Mouse (Mus musculus) A20 (cell line): Measurements from ENCODE around the gene Ctsw.
"Not testable (repeated sequence)": the region's sequence is repeated elsewhere in the genome, so short reads cannot be mapped to it uniquely, and the experiment has no call there.

Source experiments
- DNase-seq: peaks from one replicate; pipeline ENCODE4 v3.0.0-alpha.2; 2011; ENCODE audit warnings: low read depth, low spot score

Gene Ctsw

DNA sequence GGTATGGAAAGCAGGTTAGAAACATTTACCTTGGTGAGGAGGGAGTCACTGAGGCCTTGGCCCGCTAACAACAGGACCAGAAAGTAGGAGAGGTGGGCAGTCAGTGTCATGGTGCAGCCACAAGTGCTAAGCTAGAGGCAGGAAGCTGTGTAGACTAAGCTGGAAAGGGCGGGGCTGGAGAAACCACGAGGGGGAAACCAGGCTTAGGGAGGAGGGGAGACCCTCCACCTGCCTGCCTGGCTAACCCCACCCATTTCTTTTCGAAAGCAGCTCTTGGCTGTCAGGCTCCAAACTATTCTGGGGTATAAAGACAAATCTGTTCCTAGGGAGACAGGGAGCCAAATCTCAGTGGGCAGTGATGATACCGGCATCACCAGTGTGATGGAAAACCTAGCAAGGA, at the start of gene Ctsw:
Gene Ctsw (minus strand): TSS at position 134 of the 400 bp plus-strand sequence.
- DNase-seq = no peak

DNA sequence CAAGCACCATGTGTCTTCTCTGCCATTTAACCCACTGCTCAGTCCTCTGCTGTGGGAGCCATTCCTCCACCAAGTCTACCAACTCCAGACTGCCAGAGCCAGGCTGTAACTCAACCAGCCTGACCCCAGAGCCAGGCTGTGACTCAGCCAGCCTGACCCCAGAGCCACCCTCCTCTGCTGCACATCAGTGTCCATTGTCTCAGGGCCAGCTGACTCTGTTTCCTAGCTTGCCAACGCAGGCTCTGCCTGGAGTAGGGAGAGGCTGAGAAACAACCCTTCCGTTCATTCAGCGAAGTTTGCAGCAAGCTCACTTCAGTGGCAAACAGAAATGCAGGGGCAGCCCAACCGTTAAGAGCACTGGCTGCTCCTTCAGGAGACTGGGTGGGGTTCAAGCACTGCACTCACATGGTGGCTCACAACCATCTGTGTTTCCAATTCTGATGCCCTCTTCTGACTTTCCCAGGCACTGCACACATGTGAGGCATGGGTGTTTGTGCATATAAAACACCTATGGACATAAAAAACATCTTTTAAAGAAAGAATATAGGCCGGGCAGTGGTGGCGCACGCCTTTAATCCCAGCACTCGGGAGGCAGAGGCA, 48.7 kb upstream of the Ctsw start:
- no peak for DNase-seq

DNA sequence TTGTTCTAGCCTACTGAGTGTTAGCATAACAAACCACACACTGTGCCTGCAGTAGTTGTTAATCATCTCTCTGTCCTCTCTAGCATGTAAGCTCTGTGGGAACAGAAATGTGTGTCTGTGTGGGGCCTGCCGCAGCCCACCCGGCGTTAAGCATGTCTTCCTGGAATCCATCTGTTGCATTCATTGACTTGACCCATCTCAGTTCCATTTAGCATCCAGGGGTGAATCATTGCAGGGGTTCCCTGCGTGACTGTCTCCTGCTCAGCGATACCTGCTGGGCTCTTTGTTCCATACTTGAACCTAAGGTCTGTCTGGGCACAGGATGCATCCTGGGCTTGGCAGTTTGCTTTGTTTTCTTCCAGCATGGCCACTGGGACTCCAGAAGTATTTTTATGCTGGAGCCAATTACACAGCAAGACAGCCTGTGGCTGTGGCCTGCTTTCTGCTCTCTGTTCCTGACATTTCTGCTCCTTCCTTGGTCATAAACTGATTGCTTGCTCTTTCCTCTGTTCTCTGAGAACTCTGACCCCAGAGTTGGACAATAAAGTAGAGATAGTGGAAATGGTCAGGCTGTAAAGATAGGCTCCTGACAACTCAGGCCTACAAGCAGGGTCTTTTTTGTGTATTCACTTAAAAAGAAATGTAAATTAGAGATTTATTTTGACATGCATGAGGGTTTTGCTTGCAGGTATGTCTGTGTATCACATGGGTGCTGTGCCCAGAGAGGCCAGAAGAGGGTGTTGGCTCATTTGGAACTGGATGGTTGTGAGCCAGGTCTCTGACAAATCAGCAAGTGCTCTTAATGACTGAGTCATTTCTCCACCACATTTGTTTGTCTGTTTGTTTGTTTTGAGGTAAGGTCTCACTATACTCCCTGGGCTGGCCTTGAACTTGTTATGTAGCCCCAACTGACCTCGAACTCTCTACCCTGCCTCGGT, 47.8 kb upstream of the Ctsw start:
- DNase-seq = peak; percentile 54

DNA sequence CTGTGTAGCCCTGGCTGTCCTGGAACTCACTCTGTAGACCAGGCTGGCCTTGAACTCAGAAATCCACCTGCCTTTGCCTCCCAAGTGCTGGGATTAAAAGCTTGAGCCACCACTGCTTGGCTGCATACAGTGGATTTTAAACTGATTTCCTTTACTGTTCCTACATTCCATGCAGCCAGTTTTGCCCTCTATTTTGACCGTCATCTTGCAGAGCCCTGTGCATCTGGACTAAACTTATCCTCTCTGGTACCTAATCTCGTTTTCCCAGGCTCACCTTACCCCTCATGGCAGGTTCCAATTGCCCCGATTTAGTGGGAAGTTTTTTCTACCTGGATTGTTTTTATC, 44.7 kb upstream of the Ctsw start:
- DNase-seq = no peak

DNA sequence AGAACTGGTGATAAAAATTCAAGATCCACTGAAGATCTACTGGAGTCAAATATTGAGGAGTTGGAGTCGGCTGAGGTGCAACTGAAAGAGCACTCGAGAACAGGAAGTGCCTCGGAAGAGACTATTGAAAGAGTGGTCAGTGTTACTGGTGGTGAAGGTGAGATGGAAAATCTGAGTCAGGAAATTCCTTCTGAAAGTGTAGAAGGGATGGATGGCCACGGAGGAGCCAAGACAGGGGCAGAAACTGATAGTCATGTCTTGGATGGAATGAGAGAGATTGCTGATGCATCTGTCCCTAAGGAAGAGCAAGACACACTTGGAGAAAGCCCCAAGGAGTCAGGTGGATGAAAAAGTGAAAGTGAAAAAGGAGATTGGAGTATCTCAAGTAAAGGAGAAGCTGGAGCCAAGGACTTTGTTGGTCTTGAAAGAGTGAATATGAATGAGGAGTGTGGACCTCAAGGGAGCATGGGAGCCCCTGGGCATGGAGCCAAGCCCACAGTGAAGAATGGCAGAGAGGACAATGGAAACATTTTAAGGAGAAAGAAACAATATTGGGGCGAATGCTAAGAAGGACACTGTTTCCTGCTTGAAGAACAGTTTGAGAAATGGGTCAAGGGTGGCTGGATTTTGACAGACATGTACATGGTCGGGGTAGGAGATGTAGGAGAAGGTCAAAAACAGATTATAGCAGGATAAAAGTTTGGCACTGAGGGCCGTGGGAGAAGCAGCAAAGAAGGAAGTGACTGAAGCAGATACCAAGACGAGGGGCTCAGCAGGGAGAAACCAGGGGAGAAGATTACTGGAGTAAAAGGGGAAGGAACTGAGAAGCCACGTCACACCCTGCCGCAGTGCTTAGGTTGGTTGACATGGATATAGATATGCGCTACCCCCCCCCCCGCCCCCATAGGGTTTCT, 44.0 kb upstream of the Ctsw start:
- DNase-seq = peak; percentile 71

DNA sequence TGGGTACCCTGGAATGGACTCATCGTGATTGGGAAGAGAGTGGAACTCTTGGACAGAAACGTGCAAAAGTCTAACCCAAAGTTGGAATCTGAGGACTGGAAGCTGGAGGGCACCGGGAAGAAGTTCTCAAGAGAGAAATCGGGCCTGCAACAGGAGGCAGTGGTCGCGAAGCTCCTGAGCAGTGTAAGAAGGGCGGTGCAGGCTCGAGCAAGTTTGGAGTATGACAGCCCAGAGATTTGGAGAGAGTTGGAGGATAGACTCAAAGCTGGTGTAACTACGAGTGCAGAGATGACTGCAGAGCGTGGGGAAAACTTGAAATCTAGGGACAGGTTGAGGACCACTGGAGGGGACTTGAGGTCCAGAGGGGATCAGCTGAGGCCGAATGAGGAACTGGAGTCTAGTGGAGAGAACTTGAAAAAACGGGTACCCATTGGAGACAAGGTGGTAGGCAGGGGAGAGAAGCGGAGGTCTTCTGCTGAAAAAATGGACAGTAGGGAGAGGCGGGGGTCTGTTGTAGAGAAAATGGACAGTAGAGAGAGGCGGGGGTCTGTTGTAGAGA, 42.8 kb upstream of the Ctsw start:
- DNase-seq = no peak

DNA sequence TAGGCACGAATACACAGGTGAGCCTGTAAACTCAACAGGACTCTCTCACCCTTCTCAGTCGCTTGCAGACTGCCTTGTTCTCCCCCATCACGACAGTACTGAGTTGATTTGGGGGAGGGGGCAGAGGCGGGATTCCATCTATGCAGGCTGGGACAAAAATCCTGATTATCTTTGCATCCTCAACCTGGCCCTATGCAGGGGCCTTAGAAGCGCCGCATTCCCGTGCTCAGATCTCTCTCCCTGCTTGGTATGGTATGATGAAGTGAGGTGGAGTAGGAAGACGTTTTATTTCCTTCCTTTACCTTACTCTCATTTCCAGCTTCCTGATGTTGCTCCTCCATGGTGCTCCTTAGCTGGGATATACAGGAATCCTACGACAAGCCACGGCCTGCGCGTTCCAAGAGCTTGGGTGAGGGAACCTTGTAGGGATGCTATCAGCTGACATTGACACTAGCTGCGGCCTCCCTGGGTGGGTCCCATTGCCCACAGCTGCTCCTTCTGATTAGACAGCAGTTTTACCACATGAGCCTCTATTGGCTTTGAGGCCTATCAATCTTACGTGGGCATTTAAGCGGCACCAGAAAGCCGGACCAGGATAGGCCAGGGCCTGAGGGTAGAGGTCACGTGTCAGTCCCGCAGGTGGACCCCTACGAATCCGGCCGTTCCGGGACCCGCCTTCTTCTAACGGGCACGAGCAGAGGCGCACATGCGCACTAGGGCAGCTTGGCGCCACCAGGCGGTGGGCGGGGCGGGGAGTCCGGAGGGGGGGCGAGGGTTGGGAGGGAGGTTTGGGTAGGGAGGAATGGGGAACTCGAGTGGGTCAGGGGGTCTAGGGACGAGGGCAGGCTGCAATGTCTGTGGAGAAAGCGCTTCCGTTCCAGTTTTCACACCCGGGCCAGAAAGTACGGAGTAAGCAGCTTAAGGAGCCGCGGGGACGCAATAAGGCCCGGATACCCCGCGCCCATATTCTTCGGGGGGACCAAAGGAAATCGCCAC, 42.0 kb upstream of the Ctsw start, which contains the start of gene Snx32:
Gene Snx32 (minus strand): TSS at position 508 of the 996 bp plus-strand sequence.
- DNase-seq = peak; percentile 99

DNA sequence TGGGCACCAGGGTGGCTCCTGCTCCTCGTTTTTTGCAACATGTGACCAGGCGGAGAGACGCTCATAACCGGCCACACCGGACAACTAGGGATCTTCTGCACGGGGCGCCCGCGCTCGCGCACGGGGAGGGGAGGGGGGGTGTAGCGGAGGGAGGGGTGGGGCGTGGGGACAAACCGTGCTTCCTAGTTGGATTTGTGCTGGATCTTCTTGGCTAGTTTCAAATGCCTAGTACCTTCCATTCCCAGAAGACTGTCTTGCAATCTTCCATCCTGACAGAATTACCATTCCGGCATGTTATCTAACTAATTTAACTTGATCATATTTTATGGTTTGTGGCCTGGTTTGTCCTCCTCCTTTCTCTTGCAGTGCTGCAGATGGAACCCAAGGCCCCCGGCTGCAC, 35.4 kb upstream of the Ctsw start, which contains the start of gene 1700020D05Rik:
Gene 1700020D05Rik (minus strand): TSS at position 101 of the 400 bp plus-strand sequence.
- DNase-seq = no peak

DNA sequence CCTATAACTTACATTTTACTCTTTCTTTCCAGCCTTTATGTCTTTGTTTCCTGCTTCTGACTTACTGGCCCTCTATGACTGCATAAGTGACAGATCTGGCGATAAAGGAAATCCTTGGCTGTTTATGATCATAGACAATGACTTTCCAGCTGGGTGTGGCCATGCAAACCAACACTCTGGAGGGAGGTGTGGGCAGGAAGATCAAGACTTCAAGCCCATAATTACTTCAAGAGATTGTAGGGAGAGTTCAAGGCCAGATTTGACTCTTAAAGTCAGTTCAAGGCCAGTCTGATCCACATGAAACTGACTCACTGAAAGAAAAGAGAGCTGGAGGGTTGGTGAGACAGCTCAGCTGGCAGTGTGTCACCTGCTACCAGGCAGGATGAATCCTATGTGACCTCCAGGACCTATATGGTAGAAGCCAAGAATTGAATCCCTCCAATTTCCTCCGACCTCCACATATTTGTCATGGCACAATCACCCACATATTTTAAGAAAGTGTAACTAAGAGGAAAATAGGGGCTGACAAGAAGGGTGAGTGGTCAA, 32.1 kb upstream of the Ctsw start:
- DNase-seq = no peak

DNA sequence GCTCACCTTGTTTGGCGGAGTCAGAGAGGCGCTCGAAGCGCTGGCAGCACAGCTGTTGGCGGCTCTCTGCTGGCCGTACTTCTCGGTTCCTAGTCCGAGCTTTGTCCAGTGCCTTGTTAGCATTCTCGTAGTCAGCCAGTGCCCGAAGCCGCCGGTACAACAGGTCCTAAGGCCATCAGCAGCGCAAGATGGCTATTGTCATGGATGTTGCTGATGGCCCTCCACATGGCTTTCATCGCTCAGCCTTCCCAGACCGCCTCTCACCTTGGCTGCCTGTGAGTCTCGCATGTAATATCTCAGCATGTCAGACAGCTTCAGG, 27.7 kb upstream of the Ctsw start:
- DNase-seq = no peak

DNA sequence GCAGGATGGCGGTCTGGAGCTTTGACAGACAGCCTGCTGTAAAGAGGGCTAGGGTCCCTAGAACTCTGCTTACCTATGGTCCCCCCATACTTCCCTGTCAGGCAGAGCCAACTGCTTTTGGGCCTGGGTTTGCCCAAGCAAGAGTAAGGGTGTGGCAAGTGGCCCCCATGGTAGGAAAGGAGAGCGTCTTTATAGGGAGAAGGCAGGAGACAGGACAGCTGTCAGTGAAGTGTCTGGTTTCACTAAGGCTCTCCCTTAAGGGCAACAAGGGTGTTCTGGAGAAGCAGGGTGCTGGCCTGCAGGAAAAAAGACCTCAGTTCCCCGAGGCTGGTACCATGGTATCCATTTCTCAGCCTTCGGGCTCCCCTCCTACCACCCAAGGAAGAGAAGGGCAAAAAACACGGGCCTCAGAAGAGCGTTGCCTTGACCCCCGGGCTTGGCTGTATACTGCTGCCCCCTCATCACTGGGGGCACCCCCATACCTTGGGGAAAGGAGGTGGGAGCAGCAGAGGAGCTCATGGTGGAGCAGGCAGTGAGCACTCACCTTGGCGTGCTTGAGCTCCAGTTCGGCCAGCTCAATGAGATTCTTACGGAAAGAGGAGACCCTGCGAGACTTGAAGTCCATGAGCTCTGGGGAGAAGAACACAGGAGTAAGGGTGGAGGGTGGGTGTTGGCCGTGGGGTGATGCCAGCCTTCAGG, 27.2 kb upstream of the Ctsw start:
- DNase-seq = no peak

DNA sequence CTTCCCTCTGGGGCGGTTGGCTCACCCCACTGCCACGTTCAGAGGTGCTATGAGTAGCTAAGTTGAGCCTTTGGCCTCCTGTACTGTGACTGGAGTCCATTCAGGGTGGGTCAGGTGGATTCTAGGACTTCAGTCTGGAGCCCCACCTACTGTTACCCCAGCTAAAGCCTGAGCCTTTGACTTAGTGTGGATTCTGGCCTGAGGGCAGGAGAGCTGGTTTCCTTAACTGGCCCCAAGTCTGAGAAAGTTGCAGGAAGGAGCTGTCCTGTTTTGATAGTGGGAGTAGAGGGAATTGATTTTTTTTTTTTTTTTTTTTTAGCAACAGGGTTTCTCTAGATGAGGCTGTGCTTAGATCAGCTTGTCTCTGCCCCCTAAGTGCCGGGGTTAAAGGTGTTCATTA, 26.0 kb upstream of the Ctsw start:
- DNase-seq = no peak

DNA sequence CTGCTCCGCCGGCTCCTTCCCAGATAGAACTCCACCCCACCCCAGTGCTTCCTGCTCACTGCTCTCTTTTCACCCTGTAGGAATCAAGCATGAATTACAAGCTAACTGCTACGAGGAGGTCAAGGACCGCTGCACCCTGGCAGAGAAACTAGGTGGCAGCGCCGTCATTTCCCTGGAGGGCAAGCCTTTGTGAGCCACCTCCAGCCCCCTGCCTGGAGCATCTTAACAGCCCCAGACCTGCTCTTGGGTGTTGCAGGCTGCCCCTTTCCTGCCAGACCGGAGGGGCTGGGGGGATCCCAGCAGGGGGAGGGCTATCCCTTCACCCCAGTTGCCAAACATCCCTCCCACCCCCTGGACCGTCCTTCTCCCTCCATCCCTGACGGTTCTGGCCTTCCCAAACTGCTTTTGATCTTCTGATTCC, 25.0 kb upstream of the Ctsw start:
- DNase-seq = not testable (repeated sequence)

DNA sequence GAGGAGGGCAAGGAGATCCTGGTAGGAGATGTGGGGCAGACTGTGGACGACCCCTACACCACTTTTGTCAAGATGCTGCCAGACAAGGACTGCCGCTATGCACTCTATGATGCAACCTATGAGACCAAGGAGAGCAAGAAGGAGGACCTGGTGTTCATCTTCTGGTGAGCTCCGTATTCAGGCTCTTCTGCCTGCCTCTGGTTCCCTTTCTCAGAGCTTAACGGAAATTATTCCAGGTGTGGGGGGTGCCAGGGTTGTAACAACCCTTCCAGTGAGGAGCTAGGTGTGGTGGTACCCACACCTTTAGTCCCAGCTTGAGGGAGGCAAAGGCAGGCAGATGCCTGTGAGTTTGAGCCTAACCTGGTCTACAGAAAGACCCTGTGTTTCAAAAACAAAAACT, 24.3 kb upstream of the Ctsw start:
- no peak for DNase-seq

DNA sequence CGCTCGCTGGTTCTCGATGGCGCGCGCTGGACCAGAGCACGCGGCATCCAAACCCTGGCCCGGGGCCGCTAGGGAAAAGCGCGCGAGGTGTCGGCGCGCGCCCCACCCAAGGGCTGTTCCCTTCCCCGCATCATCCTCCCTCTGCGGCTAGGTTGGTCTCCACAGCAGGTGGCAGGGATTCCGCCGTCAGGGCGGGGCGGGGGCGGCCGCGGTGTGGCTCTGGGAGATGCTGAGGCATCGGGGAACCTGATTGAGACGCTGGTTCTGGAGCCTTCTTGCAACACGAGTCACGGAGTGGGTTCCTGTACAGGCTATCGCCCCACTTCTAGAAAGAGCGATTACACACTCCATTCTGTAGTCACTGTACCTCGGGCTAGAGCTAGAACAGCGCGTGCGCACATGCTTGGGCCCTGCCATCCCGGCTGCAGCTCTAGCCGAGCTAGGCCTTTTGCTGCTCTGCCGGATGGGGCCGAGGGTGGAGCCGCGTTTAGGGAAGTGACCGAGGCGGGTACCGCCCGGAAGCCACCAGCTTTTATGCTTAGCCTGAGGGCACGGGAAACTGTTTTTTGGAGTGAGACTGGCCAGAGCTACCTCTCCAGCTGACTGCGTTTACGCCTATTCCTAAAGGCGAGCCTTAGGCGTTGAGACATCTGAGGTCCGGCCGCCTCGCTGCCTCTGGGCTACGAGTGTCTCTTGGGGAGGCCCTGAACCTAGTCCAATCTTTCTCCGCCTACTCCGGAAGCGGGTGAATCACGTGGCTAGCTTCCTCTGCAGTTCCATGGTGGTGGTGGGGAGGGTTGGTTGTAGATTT, 22.8 kb upstream of the Ctsw start:
- peak; percentile 95 for DNase-seq

DNA sequence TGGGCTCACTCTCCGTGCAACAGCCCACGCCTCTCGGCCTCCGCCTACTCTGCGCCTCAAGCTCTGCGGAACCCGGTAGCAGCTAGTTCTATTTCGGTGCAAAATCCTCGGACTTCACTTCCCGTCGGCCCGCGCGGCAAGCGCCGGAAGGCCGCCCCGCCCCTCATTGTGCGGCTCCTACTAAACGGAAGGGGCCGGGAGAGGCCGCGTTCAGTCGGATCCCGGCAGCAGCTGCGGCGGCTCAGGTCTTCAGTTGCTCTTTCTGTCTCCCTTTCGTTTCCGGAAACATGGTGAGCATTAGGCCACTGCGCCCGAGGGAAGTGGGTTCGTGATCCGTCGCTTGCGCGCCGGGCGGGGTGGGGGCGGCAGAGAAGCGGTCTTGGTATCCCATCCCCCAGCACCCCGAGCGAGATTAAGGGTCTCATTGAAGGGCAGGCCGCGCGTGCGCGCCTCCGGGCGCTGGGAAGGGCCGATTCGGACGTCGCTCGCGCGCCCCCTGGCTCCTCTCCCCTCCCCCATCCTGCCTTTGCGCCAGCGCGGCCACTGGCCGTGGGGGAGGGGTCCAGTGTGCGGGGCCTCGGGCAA, 22.1 kb upstream of the Ctsw start, which contains the start of gene Cfl1:
Gene Cfl1 (plus strand): TSS at position 143 of the 585 bp plus-strand sequence.
- peak; percentile 98 for DNase-seq

DNA sequence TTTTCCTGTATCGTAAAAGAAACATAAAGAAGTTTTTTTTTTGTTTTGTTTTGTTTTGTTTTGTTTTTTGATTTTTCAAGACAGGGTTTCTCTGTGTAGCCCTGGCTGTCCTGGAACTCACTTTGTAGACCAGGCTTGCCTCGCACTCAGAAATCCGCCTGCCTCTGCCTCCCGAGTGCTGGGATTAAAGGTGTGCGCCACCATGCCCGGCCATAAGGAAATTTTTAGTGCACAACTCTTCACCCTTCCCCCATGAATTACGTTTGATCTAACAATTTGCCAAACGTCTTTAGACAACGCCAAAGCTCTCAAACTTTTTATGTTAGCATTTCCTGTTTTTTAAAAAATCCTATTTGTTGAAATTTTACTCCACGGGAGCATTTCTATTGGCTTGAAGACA, 21.4 kb upstream of the Ctsw start:
- DNase-seq = not testable (repeated sequence)

DNA sequence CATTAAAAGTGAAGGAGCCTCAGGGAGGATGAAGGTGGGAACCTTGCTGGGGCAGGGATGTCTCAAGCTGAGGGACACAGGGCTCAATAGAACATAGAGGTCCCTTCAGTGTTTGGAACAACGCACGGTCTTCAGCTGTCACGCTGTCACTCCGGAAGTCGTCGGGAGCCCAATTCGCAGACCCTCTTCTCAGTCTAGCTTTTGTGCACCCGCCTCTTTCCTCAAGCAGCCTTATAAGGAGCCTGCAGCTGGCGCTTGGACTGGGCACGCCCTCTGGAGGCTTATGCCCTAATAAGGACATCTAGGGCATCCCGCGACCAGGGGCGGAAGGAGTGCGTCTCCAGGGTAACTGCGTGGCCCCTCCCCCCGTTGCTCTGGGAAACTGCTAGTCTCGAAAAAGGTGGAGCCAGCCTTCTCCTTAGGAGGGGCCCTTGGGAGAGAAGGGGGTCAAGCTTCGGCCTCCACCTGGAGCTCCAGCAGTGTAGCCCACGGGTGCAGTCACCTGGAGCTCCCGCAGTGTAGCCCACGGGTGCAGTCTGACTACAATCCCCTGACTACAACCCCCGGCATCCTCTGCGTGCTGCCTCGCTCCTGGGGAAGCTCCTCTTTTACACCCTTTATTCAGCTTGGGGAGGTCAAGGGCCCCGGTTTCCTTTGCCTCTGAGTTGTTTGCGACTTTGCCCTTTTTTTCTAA, 20.7 kb upstream of the Ctsw start:
- peak; percentile 100 for DNase-seq
